Mouse (Mus musculus) megakaryocyte, embryonic 14.5 days (primary cell): Measurements from ENCODE around the gene Smg6. TPM values are rescaled to one million over a fixed set of nuclear protein-coding genes. Genes with fewer than 3 reads are reported as not detected.

ENCODE experiments used
- H3K27me3 ChIP-seq: replicated peaks from 2 replicates; pipeline ENCODE3; 2012; ENCODE audit warnings: inconsistent platforms
- H3K36me3 ChIP-seq: replicated peaks from 2 replicates; pipeline ENCODE3; 2012; ENCODE audit warnings: low read length, inconsistent platforms, mixed read lengths
- H3K4me1 ChIP-seq: 2 replicates; pipeline ENCODE4 v1.6.1; 2012; ENCODE audit warnings: inconsistent platforms
- H3K4me3 ChIP-seq: replicated peaks from 2 replicates; pipeline ENCODE3; 2012; ENCODE audit warnings: moderate library complexity, mild to moderate bottlenecking, inconsistent platforms
- H3K9me3 ChIP-seq: 2 replicates; pipeline ENCODE4 v1.6.1; 2012; ENCODE audit warnings: inconsistent platforms
- FLI1 ChIP-seq: IDR thresholded peaks from 2 replicates; pipeline ENCODE4 v1.6.1; 2012; ENCODE audit warnings: low read length, inconsistent platforms, mixed read lengths
- GATA1 ChIP-seq: IDR thresholded peaks from 3 replicates; pipeline ENCODE4 v1.6.1; 2012; ENCODE audit warnings: mixed read lengths, low read length, inconsistent platforms, borderline replicate concordance
- polyA plus RNA-seq: library from polyadenylated mRNA; stranded (reverse); fragments of >175 nt; gene quantifications from 2 replicates; pipeline ENCODE4 v1.2.3, GENCODE M21; 2012; ENCODE audit warnings: low replicate concordance; ENCODE audit not compliant: insufficient read depth

Gene Smg6
- polyA plus RNA-seq, 1 experiment = 35.3 TPM

DNA sequence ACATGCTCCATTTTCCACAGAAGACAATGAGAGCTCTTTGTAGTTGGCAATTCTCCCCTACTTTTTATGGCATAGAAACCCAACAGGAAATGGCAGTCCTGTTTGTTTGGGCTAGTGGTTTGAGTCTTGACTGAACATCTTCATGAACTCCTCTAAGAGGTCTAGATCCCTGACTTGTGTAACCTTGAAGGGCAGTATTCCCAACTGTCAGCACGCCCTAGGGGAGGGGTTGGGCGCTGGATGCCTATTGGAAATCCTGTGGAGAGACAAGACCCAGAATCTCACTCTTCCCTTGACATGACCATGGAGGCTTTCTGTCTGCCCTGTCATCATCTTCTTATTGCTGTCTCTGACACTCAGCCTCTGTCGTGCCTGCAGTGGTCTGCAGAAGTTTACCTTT, 194.2 kb downstream of the Smg6 start:
- H3K4me3 ChIP-seq = no peak overlapping the region
- no peaks in the 10 kb centered on the region for H3K9me3 ChIP-seq
- H3K27me3 ChIP-seq = no peaks in the 10 kb centered on the region
- peaks cover 38% of the 10 kb centered on the region for H3K4me1 ChIP-seq
- TF ChIP-seq FLI1 = no peak
- TF ChIP-seq GATA1 = no peak
- H3K36me3 ChIP-seq = peaks cover 9% of the 10 kb centered on the region

DNA sequence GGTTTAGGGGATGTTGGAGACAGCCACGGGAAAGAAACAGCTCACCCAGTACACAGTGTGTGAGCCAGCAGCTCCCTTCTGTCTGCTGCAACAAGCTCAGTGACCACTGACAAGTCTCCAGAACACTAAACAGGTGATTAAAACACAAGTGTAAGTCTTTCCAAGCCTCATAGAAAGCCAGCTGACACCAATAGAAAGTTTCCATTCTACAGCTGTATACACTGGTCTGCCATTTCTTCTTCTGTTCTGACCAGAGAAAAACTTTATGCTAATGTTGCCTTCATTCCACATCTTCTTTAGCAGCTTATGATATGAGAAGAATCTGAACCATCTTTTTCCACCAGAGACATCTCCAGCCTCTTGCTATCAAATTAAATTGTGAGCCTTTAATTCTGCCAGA, 195.7 kb downstream of the Smg6 start:
- H3K27me3 ChIP-seq = no peaks in the 10 kb centered on the region
- H3K9me3 ChIP-seq = no peaks in the 10 kb centered on the region
- TF ChIP-seq GATA1 (no peak), FLI1 (no peak)
- peaks cover 9% of the 10 kb centered on the region for H3K36me3 ChIP-seq
- peaks cover 30% of the 10 kb centered on the region for H3K4me1 ChIP-seq
- no peak overlapping the region for H3K4me3 ChIP-seq

DNA sequence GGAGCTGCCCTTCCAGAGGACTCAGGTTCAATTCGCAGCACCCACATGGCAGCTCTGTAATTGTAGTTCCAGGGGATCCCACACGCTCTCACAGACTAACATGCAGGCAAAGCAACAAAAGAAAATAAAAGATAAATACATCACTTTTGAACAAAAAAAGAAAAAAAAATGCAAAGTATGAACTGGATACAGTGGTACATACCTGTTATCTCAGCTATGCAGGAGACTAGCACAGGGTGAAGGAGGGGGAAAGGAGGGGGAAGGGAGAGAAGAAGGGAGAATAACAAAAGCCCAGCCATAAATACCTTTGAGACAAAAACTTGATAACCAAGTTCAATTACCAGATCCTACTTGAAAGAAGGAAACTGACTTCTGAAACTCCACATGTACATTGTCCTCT, 198.8 kb downstream of the Smg6 start:
- Histone ChIP-seq H3K27me3 (no peaks in the 10 kb centered on the region), H3K4me3 (no peak overlapping the region), H3K36me3 (peaks cover 14% of the 10 kb centered on the region), H3K4me1 (peaks cover 21% of the 10 kb centered on the region), H3K9me3 (no peaks in the 10 kb centered on the region)
- TF ChIP-seq GATA1 (no peak), FLI1 (no peak)

DNA sequence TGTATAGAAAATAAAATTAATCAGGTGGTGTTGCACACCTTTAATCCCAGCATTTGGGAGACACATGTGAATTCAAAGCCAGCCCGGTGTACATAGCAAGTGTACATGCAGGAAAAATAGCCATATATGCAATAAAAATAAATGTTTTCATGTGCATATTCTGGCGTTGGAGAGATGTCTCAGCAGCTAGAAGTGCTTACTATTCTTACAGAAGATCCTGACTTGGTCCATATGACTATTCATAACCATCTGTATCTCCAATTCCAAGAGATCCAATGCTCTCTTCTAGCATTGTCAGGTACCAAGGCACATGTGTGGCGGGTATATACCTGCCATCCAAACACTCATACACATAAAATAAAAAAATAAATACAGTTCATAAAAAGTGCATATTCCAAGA, 200.8 kb downstream of the Smg6 start:
- Histone ChIP-seq H3K36me3 (peaks cover 8% of the 10 kb centered on the region), H3K9me3 (no peaks in the 10 kb centered on the region), H3K4me3 (no peak overlapping the region), H3K4me1 (peaks cover 10% of the 10 kb centered on the region), H3K27me3 (no peaks in the 10 kb centered on the region)
- TF ChIP-seq FLI1 (no peak), GATA1 (no peak)

GRCm38 (mm10) chr11:75129481-75129880, 203.9 kb downstream of the Smg6 start:
- Histone ChIP-seq H3K36me3 (peaks cover 8% of the 10 kb centered on the region), H3K4me3 (no peak overlapping the region), H3K27me3 (no peaks in the 10 kb centered on the region), H3K4me1 (peaks cover 21% of the 10 kb centered on the region), H3K9me3 (no peaks in the 10 kb centered on the region)
- TF ChIP-seq GATA1 (no peak), FLI1 (no peak)

DNA sequence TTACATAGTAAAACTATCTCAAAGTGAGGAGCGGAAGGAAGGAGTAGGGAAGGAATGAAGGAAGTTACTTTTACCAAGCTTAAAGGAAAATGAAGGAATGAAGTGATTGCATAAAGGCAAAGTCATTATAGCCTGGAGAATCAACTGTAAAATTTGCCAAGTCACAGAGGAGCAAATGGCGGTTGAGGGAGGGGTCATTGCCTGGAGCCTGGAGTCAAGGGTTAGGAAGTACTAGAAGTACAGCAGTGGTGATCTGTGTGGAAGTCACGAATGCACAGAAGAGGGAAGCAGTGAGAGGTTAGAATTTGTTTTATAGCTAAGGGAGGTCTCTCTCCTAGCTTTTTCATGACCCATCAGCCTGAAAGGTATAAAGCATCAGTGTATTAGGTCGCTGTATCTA, 205.7 kb downstream of the Smg6 start:
- Histone ChIP-seq H3K9me3 (no peaks in the 10 kb centered on the region), H3K4me1 (peaks cover 27% of the 10 kb centered on the region), H3K27me3 (no peaks in the 10 kb centered on the region), H3K36me3 (peaks cover 18% of the 10 kb centered on the region), H3K4me3 (no peak overlapping the region)
- TF ChIP-seq FLI1 = no peak
- TF ChIP-seq GATA1 = no peak

DNA sequence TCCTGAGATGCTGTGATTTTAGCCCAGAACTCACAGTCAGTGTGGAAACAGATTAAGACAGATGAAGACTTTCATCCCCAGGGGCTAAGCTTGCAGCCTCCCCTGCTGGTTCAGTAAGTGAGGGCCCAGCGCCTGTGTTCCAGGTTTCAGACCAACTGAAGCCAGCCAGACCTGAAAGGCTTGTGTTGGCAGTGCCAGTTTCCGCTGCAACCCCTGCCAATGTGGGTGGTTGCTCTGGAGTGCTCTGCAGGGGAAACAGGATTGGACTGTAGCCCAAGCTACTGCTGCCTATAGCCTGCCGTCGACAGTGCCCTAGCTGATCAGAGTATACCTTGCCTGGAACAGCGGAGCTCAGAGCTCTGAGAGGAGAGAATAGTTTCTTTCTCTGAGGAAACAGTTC, 206.7 kb downstream of the Smg6 start:
- Histone ChIP-seq H3K9me3 (no peaks in the 10 kb centered on the region), H3K36me3 (peaks cover 23% of the 10 kb centered on the region), H3K4me3 (no peak overlapping the region), H3K27me3 (no peaks in the 10 kb centered on the region), H3K4me1 (peaks cover 37% of the 10 kb centered on the region)
- no peak for TF ChIP-seq FLI1
- TF ChIP-seq GATA1 = no peak

DNA sequence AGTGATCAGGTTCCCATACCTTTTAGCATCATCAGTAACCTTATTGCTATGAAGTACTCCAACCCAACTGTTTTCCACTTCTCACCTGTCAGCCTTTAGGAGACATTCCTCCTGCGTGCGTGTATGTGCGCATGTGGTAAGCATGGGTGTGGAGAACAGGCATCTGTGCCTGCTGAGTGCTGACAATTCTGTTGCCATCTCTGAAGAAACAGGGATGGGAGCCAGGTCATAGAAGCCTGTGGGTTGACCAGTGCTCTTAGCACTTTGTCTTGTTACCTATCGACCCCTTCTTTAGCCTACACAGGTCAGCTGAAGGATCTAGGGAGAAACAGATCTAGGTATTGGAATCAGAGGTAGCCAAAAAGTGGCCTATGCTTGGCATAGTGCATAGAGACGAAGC, 207.8 kb downstream of the Smg6 start:
- no peaks in the 10 kb centered on the region for H3K9me3 ChIP-seq
- peaks cover 29% of the 10 kb centered on the region for H3K36me3 ChIP-seq
- no peak for TF ChIP-seq GATA1
- TF ChIP-seq FLI1 = no peak
- H3K4me3 ChIP-seq = no peak overlapping the region
- peaks cover 44% of the 10 kb centered on the region for H3K4me1 ChIP-seq
- no peaks in the 10 kb centered on the region for H3K27me3 ChIP-seq

- peaks cover 49% of the 10 kb centered on the region for H3K4me1 ChIP-seq
- no peaks in the 10 kb centered on the region for H3K27me3 ChIP-seq
- TF ChIP-seq FLI1 (no peak), GATA1 (no peak)
- H3K36me3 ChIP-seq = peaks cover 31% of the 10 kb centered on the region
- H3K4me3 ChIP-seq = no peak overlapping the region
- no peaks in the 10 kb centered on the region for H3K9me3 ChIP-seq
Observed at GRCm38 (mm10) chr11:75133951-75134350, 208.3 kb downstream of the Smg6 start.

- Histone ChIP-seq H3K4me1 (peaks cover 56% of the 10 kb centered on the region), H3K27me3 (no peaks in the 10 kb centered on the region), H3K4me3 (no peak overlapping the region), H3K36me3 (peaks cover 37% of the 10 kb centered on the region), H3K9me3 (no peaks in the 10 kb centered on the region)
- no peak for TF ChIP-seq GATA1
- no peak for TF ChIP-seq FLI1
Observed at GRCm38 (mm10) chr11:75134485-75135068, 209.0 kb downstream of the Smg6 start.

DNA sequence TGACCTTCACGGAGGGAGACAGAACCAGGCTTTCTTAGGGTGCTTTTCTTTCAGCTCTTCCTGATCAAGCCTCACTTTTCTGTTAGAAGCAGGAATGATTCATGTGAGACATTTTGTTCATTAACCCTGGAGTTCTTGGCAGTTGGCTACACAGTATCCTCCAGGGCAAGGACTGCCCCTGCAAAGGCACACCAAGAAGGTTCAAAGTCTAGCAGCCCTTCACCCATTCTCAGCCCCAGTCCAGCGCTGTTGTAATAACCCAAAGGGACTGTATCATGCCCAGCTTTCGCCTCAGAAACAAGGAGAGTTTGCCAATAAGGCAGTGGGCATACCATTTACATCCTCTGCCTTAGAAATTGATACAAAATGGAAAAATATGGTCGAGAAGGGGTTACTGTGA, 209.7 kb downstream of the Smg6 start:
- Histone ChIP-seq H3K4me1 (peaks cover 63% of the 10 kb centered on the region), H3K27me3 (no peaks in the 10 kb centered on the region), H3K4me3 (no peak overlapping the region), H3K36me3 (peaks cover 43% of the 10 kb centered on the region), H3K9me3 (no peaks in the 10 kb centered on the region)
- TF ChIP-seq FLI1 (no peak), GATA1 (no peak)
